Mouse (Mus musculus): ENCODE measurements around the gene Morn1. TPM values are rescaled to one million over a fixed set of nuclear protein-coding genes. Genes with fewer than 3 reads are reported as not detected.

The Morn1 gene
- 44.0 and 47.5 TPM in 2 replicates for polyA plus RNA-seq (2012; rRNA removed)

DNA sequence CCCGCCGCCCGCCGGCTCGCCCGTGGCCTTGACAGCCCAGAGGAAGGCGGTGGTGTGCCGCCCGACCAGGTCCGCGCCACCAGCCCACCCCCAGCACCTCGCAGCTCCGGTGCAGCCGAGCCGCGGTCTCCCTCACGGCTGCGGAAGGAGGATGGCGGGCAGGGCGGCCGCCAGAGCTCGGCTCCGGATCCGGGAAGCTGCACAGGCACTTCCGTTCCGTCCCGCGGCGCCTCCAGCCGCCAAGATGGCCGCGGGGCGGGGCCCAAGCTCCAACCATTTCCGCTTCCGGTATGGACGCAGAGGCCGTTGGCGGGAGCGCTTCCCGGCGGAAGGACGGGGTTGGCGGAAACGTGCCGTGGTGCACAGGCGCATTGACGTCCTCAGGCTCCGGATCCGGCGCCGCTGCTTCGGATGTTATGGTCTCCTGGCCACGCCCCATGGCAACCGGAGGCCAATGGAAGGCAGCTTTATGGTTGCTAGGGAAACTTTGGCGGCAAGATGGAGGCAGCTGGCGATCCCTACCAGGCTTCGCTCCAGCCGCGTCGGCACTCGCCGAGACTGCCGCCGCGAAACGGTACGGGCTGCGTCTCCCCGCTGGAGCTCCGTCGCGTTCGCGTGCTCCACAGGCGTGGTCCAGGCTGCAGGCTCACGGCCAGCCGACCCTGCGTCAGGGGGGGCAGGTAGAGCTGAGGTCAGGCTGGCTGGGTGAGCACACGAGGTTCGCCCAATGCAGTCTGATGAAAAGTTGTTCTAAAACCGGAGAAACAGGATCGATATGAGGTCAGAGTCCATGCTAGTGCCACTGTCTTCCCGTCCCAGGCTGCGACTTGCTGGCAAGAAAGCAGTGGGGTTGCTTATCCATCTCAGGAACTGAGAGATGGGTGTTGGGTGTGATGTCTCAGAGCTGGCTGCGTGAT lies at the start of gene Morn1, which contains the start of gene Rer1:
Morn1 (plus strand) TSS at position 470 of the 917 bp plus-strand sequence.
Rer1 (minus strand) TSS at position 275 of the 917 bp plus-strand sequence.
- TF ChIP-seq POLR2A (IDR thresholded peaks at IDR 0.05; ENCODE audit: control insufficient read depth, low read depth, low read length), result peak; percentile 76
- no peak for TF ChIP-seq CTCF (IDR thresholded peaks at IDR 0.05; ENCODE audit: control insufficient read depth, insufficient read depth, insufficient replicate concordance, low read depth, low read length)
- Histone ChIP-seq H3K27ac (ENCODE audit: control insufficient read depth, insufficient read depth, low read depth, low read length) (peak within 1 kb of the TSS; percentile 88), H3K36me3 (ENCODE audit: control insufficient read depth, insufficient read depth, low read length) (peaks cover 2% of the 10 kb centered on the region), H3K4me3 (ENCODE audit: control insufficient read depth, low read depth, low read length) (peak within 1 kb of the TSS; percentile 91), H3K4me1 (ENCODE audit: control insufficient read depth, insufficient read depth, low read length) (peaks cover 5% of the 10 kb centered on the region), H3K27me3 (ENCODE audit: control insufficient read depth, insufficient read depth, low read length) (no peaks in the 10 kb centered on the region; the same call in 1 of the 2 replicates)

- H3K4me1 ChIP-seq (ENCODE audit: control insufficient read depth, insufficient read depth, low read length), result peaks cover 13% of the 10 kb centered on the region
- no peak overlapping the region for H3K27ac ChIP-seq (ENCODE audit: control insufficient read depth, insufficient read depth, low read depth, low read length)
- H3K36me3 ChIP-seq (ENCODE audit: control insufficient read depth, insufficient read depth, low read length), result no peaks in the 10 kb centered on the region
- no peaks in the 10 kb centered on the region for H3K27me3 ChIP-seq (ENCODE audit: control insufficient read depth, insufficient read depth, low read length)
- no peak overlapping the region for H3K4me3 ChIP-seq (ENCODE audit: control insufficient read depth, low read depth, low read length)
- TF ChIP-seq CTCF (IDR thresholded peaks at IDR 0.05; ENCODE audit: control insufficient read depth, insufficient read depth, insufficient replicate concordance, low read depth, low read length), result no peak
- no peak for TF ChIP-seq POLR2A (IDR thresholded peaks at IDR 0.05; ENCODE audit: control insufficient read depth, low read depth, low read length)
Measured at GRCm38 (mm10) chr4:155040197-155040596, 46.2 kb upstream of the Morn1 start.

DNA sequence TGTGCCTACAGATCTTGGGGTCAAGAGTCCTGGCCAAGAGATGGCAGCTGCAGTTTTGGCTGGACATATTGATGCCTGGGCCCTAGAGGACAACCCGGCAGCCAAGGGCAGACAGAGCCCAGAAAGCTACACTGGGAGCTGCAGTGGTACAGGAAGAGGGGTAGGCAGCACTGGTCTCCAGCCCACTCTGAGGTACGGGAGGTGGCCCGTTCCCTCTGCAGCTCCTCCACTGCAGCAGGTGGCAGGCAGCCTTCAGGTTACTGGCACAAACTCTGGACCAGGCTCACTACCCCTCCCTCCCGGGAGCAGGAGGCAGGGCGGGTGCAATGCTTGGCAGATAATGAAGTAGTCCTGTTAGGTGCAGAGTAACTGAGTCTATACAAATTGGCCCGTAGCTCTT lies 45.7 kb upstream of the Morn1 start:
- TF ChIP-seq CTCF (IDR thresholded peaks at IDR 0.05; ENCODE audit: control insufficient read depth, insufficient read depth, insufficient replicate concordance, low read depth, low read length) (no peak), POLR2A (IDR thresholded peaks at IDR 0.05; ENCODE audit: control insufficient read depth, low read depth, low read length) (no peak)
- no peak overlapping the region for H3K4me3 ChIP-seq (ENCODE audit: control insufficient read depth, low read depth, low read length)
- H3K27ac ChIP-seq (ENCODE audit: control insufficient read depth, insufficient read depth, low read depth, low read length), result no peak overlapping the region
- H3K36me3 ChIP-seq (ENCODE audit: control insufficient read depth, insufficient read depth, low read length), result no peaks in the 10 kb centered on the region
- peaks cover 13% of the 10 kb centered on the region for H3K4me1 ChIP-seq (ENCODE audit: control insufficient read depth, insufficient read depth, low read length)
- no peaks in the 10 kb centered on the region for H3K27me3 ChIP-seq (ENCODE audit: control insufficient read depth, insufficient read depth, low read length)

DNA sequence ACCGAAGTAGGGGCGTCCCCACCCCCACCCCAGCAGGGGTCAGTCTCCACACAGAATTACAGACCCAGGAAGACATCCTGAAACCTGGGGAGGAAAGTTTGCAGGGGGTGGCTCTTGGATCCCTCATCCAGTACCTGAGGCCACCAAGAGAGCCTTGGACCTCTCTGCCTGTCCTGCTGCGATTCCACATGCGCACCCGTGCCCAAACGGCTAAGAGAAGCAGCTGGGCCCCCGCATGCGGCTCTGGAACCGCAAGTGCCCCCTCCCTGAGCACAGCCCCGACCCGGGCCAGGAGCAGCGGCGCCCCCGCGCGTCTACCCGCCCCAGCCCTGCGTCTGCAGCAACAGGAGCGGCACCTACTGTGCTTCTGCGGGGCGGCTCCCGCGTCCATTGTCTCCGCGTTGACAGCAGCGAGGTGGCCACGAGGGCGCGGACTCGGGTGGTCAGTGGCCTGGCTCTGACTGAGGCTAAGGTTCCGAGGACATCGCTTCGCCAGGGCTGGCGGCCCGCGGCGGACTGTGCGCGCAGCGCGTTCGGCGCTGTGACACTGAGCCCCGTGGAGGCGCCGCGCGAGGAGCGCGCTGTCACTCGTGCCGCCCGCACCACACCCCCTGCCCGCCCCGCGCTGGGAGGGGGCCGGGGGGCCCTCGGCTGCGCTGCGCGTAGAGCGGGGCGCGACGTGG lies 43.6 kb upstream of the Morn1 start:
- no peaks in the 10 kb centered on the region for H3K36me3 ChIP-seq (ENCODE audit: control insufficient read depth, insufficient read depth, low read length)
- no peak overlapping the region; the same call in 1 of the 2 replicates for H3K4me3 ChIP-seq (ENCODE audit: control insufficient read depth, low read depth, low read length)
- H3K27me3 ChIP-seq (ENCODE audit: control insufficient read depth, insufficient read depth, low read length), result no peaks in the 10 kb centered on the region
- H3K4me1 ChIP-seq (ENCODE audit: control insufficient read depth, insufficient read depth, low read length), result peaks cover 13% of the 10 kb centered on the region
- TF ChIP-seq CTCF (IDR thresholded peaks at IDR 0.05; ENCODE audit: control insufficient read depth, insufficient read depth, insufficient replicate concordance, low read depth, low read length) (no peak), POLR2A (IDR thresholded peaks at IDR 0.05; ENCODE audit: control insufficient read depth, low read depth, low read length) (no peak)
- no peak overlapping the region for H3K27ac ChIP-seq (ENCODE audit: control insufficient read depth, insufficient read depth, low read depth, low read length)

DNA sequence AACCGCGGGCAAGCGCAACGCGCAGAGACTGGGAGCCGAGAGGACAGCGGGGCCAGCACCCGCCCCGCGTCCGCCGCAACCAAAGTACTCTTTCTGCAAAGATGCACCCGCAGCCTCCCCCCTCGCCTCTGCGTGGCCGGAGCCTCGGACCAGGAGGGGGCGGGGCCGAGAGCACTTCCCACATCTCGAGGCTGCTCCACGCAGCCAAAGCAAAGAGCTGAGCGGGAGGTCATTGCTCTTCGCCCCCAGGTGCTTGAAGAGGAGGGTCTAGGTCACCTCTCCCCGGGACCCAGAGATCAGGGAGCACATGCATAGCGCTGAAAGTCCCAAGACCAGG lies 43.1 kb upstream of the Morn1 start:
- H3K4me3 ChIP-seq (ENCODE audit: control insufficient read depth, low read depth, low read length), result no peak overlapping the region; the same call in 1 of the 2 replicates
- TF ChIP-seq CTCF (IDR thresholded peaks at IDR 0.05; ENCODE audit: control insufficient read depth, insufficient read depth, insufficient replicate concordance, low read depth, low read length), result no peak
- TF ChIP-seq POLR2A (IDR thresholded peaks at IDR 0.05; ENCODE audit: control insufficient read depth, low read depth, low read length), result no peak
- H3K4me1 ChIP-seq (ENCODE audit: control insufficient read depth, insufficient read depth, low read length), result peaks cover 13% of the 10 kb centered on the region
- no peaks in the 10 kb centered on the region for H3K27me3 ChIP-seq (ENCODE audit: control insufficient read depth, insufficient read depth, low read length)
- H3K36me3 ChIP-seq (ENCODE audit: control insufficient read depth, insufficient read depth, low read length), result no peaks in the 10 kb centered on the region
- no peak overlapping the region for H3K27ac ChIP-seq (ENCODE audit: control insufficient read depth, insufficient read depth, low read depth, low read length)

- no peaks in the 10 kb centered on the region for H3K27me3 ChIP-seq (ENCODE audit: control insufficient read depth, insufficient read depth, low read length)
- TF ChIP-seq POLR2A (IDR thresholded peaks at IDR 0.05; ENCODE audit: control insufficient read depth, low read depth, low read length), result no peak
- TF ChIP-seq CTCF (IDR thresholded peaks at IDR 0.05; ENCODE audit: control insufficient read depth, insufficient read depth, insufficient replicate concordance, low read depth, low read length), result no peak
- H3K27ac ChIP-seq (ENCODE audit: control insufficient read depth, insufficient read depth, low read depth, low read length), result no peak overlapping the region
- H3K4me1 ChIP-seq (ENCODE audit: control insufficient read depth, insufficient read depth, low read length), result peaks cover 13% of the 10 kb centered on the region
- H3K36me3 ChIP-seq (ENCODE audit: control insufficient read depth, insufficient read depth, low read length), result no peaks in the 10 kb centered on the region
- H3K4me3 ChIP-seq (ENCODE audit: control insufficient read depth, low read depth, low read length), result no peak overlapping the region
Measured at GRCm38 (mm10) chr4:155046636-155047035, 39.7 kb upstream of the Morn1 start.

DNA sequence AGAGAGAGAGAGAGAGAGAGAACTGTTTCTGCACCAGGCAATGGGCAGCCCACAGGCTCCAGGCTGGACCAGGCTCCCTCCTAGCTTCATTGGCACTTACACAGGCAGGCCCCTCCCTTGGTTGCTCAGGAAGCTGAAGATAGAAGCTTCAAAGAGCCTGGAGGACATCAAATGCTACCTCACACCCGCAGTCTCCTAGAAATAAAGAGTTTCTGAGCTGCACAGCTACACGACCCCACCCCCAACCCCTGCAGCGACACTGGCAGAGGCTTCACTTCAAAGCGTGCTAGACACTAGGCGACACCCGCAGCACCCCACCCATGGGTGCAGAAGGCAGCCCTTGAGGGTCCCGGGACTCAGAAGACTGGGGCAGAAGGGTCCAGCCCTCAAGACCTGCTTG lies 36.3 kb upstream of the Morn1 start:
- Histone ChIP-seq H3K27ac (ENCODE audit: control insufficient read depth, insufficient read depth, low read depth, low read length) (no peak overlapping the region), H3K4me1 (ENCODE audit: control insufficient read depth, insufficient read depth, low read length) (no peaks in the 10 kb centered on the region; the same call in 1 of the 2 replicates), H3K27me3 (ENCODE audit: control insufficient read depth, insufficient read depth, low read length) (no peaks in the 10 kb centered on the region), H3K36me3 (ENCODE audit: control insufficient read depth, insufficient read depth, low read length) (no peaks in the 10 kb centered on the region), H3K4me3 (ENCODE audit: control insufficient read depth, low read depth, low read length) (no peak overlapping the region)
- TF ChIP-seq CTCF (IDR thresholded peaks at IDR 0.05; ENCODE audit: control insufficient read depth, insufficient read depth, insufficient replicate concordance, low read depth, low read length) (no peak), POLR2A (IDR thresholded peaks at IDR 0.05; ENCODE audit: control insufficient read depth, low read depth, low read length) (no peak)
